Mouse (Mus musculus) monocyte, adult 5-6 weeks (primary cell): Measurements from ENCODE around the gene Smyd4. TPM values are rescaled to one million over a fixed set of nuclear protein-coding genes. Genes with fewer than 3 reads are reported as not detected.

Experiments
- ATAC-seq: fragments of 153-309, 156-312 bp; replicated peaks from 2 replicates; pipeline ENCODE4 v1.8.0; 2017; ENCODE audit warnings: mild to moderate bottlenecking; ENCODE audit not compliant: low TSS enrichment, insufficient number of reproducible peaks, severe bottlenecking, poor library complexity, low FRiP score
- total RNA-seq: library from RNA; stranded (forward); fragments of 200-1000, 200-491, 200-594 nt; gene quantifications from 3 replicates; pipeline ENCODE4 v1.2.3, GENCODE M21; 2017

The Smyd4 gene
- total RNA-seq, 1 experiment from 2014 or later: 20.4 TPM

DNA sequence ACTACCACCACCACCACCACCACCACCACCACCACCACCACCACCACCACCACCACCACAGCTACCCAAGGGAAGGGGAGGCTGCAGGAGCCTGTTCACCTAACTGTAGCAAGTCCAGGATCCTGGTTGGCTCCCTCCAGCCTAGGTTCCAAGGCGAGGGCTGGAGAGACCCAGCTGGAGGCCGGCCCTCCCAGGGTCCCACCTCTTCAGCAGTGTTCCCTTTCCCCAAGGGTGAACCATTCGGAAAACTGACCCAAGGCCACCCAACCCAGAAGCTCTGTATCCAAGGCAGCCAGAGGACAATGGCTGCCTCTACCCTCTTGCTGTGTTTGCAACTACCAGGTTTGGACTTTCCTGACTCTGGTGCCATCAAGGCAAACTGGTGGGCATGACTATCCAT lies 91.7 kb downstream of the Smyd4 start:
- no peak for ATAC-seq

DNA sequence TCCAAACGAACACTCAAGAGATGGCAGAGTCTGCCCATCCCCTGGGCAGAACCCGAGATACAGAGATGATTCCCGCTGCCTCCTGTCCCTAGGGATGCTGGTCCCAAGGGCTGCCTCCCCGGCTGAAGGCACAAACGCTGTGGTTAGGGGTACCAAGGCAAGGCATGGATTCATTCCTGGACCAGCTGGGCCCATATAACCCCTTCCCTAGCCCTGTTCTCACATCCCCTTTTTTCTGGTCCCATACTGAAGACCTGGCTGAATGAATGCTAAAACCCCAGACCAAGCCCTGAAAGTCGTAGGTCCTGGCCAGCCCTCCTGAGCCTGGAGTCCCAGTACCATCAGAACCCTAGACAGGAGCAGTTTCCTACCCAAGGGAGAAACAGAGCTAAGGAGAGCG lies 92.8 kb downstream of the Smyd4 start:
- ATAC-seq: no peak

DNA sequence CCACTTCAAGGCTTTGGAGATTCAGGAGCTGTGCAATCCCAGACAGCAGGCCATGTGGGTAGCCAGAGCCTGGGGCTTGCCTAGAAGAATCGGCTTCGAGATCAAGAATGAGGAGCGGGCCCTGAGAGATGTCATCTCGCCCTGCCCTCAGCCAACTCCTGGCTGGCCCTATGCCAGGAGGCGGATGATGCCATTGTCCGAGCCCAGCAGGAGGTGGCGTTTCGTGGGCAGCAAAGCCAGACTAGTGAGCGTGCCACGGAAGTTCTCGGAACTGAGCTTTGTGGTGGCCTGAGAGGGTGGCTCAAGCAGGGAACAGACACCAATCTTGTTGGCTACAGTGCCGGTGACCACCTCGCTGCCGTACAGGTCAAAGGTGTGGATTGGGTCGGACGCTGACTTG lies 93.4 kb downstream of the Smyd4 start:
- no peak for ATAC-seq

DNA sequence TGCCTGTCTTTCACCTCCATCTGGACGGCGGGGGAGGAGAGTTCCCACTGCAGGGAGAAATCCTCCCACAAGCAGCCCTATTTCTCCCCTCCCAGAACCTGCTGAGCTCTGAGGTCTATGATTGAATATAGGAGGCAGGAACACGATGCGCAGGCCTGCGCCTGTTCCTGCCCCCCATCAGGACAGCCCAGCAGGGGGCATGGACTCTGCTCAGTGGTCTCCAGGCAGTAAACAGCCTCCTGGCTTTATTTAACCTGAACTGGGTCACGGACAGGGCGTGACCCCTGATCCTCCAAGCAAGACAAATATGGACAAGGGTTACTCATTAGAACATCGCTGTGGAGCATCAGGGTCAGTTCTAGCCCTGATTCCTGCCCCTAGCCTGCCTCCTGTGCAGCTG lies 95.5 kb downstream of the Smyd4 start:
- no peak for ATAC-seq

DNA sequence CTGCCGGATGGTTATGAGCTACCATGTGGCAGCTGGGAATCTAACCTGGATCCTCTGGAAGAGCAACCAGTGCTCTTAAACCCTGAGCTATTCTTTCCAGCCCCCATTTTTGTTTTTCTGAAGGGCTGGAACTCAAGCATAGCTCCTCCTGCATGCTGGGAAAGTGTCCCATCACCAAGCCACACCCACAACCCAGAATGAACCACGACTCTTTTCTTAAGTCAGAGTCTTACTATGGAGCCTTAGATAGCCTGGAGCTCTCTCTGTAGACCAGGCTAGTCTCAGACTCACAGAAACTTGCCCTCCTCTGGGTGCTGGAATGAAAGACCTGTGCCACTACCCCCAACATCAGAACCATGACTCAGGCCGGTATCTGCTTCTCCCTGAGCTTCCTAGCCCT lies 100.3 kb downstream of the Smyd4 start:
- ATAC-seq: no peak

DNA sequence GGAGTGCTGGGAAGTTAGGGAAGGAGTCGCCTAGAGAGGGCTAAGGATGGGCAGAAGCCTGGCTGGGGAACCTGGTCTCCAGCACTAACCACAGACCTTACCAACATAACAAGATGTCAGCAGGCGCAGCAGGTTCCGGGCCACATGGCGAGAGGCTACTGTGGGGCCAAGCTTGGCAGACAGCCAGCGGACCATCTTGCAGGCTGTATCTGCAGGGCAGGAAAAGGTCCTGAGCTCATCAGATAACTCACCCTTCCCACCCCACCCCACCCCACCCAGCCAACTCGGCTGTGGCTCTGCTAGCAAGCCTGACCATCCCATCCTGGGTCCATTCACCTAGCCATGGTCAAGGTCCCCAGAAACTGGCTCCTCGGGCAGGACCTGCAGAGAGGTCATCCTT lies 101.5 kb downstream of the Smyd4 start:
- no peak for ATAC-seq

DNA sequence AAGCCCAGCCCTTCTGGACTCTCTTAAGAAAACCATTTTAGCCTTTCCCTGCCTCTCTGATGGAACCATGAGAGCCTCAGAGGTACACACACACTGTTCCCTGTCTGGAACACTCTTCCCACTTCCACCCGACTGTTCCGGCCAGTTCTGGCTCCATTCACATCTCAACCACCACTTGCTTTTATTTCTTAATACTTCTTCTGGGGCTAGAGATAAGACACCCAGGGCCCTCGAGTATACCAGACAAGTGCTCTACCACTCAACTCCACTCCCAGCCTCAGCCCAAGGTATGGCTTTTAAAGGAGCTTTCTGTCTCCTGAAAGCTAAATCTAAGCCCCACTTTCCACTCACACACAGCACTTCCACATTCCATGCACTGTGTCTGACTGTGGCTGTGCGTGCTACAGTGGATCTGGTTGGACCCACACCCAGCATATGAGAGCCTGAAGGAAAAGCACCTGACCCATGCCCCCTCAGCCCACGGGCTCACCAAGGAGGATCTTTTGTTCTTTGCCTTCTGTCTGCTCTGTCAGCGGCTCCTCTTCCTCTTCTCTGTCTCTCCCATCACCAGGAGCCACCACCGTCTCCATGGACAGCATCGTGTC lies 102.2 kb downstream of the Smyd4 start:
- no peak for ATAC-seq

DNA sequence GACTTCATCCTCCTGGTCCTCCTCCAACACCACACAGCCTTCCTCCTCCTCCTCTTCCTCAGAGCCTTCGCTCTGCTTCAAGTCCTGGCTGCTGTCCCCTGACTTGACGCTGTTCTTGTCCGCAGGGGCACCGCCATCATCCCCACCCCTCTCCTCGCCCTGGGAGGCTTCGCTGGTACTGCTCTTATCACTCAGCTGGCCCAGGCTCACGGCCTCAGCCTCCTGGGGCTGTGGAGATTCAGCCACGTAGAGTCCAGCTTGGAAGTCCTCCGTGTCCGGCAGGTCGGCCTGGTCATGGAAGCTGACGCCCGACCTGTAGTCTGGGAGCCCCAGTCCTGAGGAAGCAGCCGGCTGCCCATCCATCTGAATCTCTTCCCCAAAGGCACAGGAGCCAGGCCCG lies 102.7 kb downstream of the Smyd4 start:
- ATAC-seq: no peak

DNA sequence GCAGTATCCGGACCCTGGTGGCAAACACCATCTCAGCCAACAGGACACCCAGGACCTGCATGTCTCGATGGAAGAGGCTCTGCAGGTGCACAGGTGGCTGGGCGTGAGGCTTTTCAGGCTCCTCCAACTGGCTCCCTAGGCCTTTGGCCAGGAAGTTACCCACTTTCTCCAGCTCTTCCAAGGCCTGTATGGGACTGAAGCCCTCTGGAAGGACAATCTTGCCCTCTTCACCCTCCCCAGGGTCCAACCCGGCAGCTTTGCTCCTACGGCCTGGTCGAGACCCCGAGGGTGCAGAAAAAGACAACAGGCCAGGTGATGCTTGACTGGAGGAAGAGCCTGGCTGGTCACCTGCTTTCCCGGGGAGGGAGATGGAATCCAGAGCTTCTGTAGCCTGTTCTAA lies 103.8 kb downstream of the Smyd4 start:
- no peak for ATAC-seq

DNA sequence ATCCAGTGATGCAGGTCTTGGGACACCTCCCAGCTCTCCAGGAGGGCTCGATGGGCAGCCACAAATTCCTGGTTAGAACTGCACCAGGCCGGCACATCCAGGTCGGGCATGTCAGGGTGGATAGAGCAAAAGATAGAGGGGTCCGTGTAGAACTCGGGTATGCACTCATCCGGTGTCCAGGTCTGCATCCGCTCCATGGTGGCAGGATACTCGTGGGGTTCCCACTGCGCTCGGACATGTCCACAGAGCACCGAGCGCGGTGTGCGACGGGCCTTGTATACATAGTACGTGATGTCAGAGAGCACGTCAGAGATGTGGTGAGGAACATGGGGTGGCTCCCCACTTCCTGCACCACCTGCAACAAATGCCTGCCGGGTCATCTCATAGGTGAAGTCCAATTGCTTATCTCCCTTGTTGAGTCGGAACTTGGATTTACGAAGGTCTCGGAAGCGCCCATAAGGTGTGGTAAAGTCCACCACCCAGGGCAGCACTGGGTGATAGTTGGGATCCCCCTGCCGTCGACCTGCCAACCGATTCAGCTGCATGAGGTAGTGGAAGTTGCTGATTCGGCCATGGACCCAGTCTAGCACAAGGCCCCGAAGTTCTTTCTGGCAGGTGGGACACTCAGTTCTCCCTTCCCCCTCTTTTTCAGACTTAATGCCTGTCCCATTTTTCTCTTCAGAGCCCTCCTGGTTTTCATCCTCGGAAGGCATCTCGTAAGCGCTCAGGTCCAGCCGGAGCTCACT lies 104.8 kb downstream of the Smyd4 start:
- no peak for ATAC-seq

DNA sequence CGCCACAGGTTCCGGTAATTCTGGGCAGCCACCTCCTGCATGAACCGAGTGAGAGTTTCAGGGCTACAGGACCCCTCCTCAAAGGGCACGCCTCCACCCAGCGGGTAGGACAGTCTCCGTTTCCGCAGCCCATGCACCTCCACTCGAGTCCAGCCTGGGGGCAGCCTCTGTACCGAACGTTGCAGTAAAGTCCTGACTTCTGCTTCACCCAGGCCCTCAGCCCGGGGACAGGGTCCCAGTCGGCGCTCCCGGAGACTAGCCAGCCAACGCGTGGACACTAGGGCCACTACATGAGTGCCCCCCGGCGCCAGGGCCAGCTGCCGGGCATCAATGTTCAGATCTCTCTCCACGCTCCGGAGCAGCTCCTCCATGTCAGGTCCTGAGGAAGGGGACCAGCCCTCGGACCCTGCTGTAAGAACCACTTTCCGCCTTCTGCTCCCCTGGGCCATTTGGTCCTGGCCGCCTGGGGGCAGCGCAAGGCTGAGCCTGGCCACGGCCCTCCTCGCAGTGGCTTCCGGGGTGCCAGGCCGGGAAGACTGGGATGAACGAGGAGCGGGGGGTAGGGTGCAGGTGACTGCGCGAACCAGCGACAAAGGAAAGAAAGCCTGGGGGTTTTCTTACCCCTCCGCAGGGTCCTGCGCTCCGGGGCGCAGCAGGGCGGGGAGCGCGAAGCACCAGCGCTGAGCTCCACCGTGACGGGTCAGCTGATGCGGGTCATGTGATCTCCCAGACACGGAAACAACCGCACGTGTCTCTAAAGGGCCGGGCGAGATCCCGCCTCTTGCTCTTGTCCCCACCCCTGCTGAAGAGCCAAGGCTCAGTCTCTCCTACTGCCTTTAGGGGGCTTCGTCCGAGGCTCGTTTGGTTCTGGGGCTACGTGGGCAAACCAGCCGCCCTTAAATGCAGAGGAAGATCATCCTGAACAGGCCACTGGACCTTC lies 106.0 kb downstream of the Smyd4 start, which contains the start of gene Wdr81:
TSS of gene Wdr81 (minus strand) at position 727 of the 940 bp plus-strand sequence.
- peak; percentile 68 for ATAC-seq

Other genes starting within 250 kb of the Smyd4 start
- 0.11 to 0.95 TPM (median 0.78 TPM) in 3 replicates for gene Hic1, start 178.9 kb upstream of the Smyd4 start, total RNA-seq
- gene Ovca2, start 169.6 kb upstream of the Smyd4 start, total RNA-seq: 8.5 to 15.8 TPM (median 9.5 TPM) in 3 replicates
- gene Dph1, start 157.2 kb upstream of the Smyd4 start, total RNA-seq: 3.0 to 22.9 TPM (median 3.2 TPM) in 3 replicates
- gene Rtn4rl1, start 154.7 kb upstream of the Smyd4 start, total RNA-seq: 1.5 to 3.6 TPM (median 2.2 TPM) in 3 replicates
- 80.4 to 103 TPM (median 85.0 TPM) in 3 replicates for gene Rpa1, start 109 bp upstream of the Smyd4 start, total RNA-seq
- gene Serpinf1, start 74.3 kb downstream of the Smyd4 start, total RNA-seq: not detected in 3 replicates
- gene Serpinf2, start 91.2 kb downstream of the Smyd4 start, total RNA-seq: 0.19 TPM in 1 of 3 replicates, not detected in the others
- gene Wdr81, start 106.3 kb downstream of the Smyd4 start, total RNA-seq: 15.9 to 17.9 TPM (median 16.5 TPM) in 3 replicates
- 1.0 to 8.1 TPM (median 1.3 TPM) in 3 replicates for gene Tlcd2, start 113.3 kb downstream of the Smyd4 start, total RNA-seq
- 65.5 to 114 TPM (median 72.0 TPM) in 3 replicates for gene Prpf8, start 138.4 kb downstream of the Smyd4 start, total RNA-seq
- 3.7 to 7.0 TPM (median 4.9 TPM) in 3 replicates for gene Rilp, start 161.7 kb downstream of the Smyd4 start, total RNA-seq
- 1.6 TPM in 2 of 3 replicates, not detected in the other for gene Scarf1, start 165.1 kb downstream of the Smyd4 start, total RNA-seq
- gene Slc43a2, start 183.3 kb downstream of the Smyd4 start, total RNA-seq: 33.3 to 44.2 TPM (median 36.6 TPM) in 3 replicates
- gene Pitpna, start 239.7 kb downstream of the Smyd4 start, total RNA-seq: 113 to 174 TPM (median 147 TPM) in 3 replicates